Mouse (Mus musculus) cerebellum, postnatal 10 days (tissue): Measurements from ENCODE around the gene Zfp616.
A peak's percentile ranks its signal among the peaks of the same experiment; 100 is the strongest.

Experiments
- DNase-seq, 2 experiments: peaks; one replicate each; pipeline ENCODE4 v3.0.0; 2021; ENCODE audit warnings: mixed read lengths in 2 of 2

Zfp616 gene

GRCm38 (mm10) chr11:74069655-74070054 lies at the start of gene Zfp616:
Gene Zfp616 (plus strand): TSS chr11:74069955.
- no peak for DNase-seq

GRCm38 (mm10) chr11:74051347-74051746 lies 18.4 kb upstream of the Zfp616 start:
- DNase-seq, result peak in 1 of 2 experiments; percentile 4

GRCm38 (mm10) chr11:74056451-74056850 lies 13.3 kb upstream of the Zfp616 start, which contains the start of the genes Olfr139 and Olfr399:
Gene Olfr139 (minus strand): TSS chr11:74056551.
Gene Olfr399 (minus strand): TSS chr11:74056615.
- DNase-seq, result no peak

- no peak for DNase-seq
These were observed 31.0 kb downstream of the Zfp616 start for GRCm38 (mm10) chr11:74100724-74101123.

- no peak for DNase-seq
These were observed 31.8 kb downstream of the Zfp616 start for GRCm38 (mm10) chr11:74101507-74101906.

- DNase-seq, result peak; percentile 88 to 93
These were observed 35.3 kb downstream of the Zfp616 start for GRCm38 (mm10) chr11:74105066-74105465.

- no peak for DNase-seq
These were observed 43.7 kb downstream of the Zfp616 start, which contains the start of gene Olfr401 for GRCm38 (mm10) chr11:74113412-74113811. Gene Olfr401 (plus strand): TSS chr11:74113712.
